Mouse (Mus musculus) kidney, embryonic 14.5 days (tissue): ENCODE results near the gene Kif3a. TPM values are rescaled to one million over a fixed set of nuclear protein-coding genes. Genes with fewer than 3 reads are reported as not detected.

Experiments used
- ATAC-seq: fragments of 200-750 bp; cut with Nextera tagmentation; 2 replicates; pipeline ENCODE4 v1.8.0; 2017; ENCODE audit warnings: moderate number of reproducible peaks, mild to moderate bottlenecking, moderate TSS enrichment, moderate library complexity; ENCODE audit not compliant: low FRiP score, low TSS enrichment
- H3K27ac ChIP-seq: fragments of 300-500 bp; sonication (generic); 2 replicates; pipeline ENCODE4 v1.5.1; 2014; ENCODE audit warnings: low read depth, mild to moderate bottlenecking, low read length, moderate library complexity, mixed read lengths
- H3K27me3 ChIP-seq: fragments of 300-500 bp; sonication (generic); 2 replicates; pipeline ENCODE4 v1.6.1; 2014; ENCODE audit warnings: mild to moderate bottlenecking, low read length; ENCODE audit not compliant: control insufficient read depth, insufficient read depth
- H3K36me3 ChIP-seq: fragments of 300-500 bp; sonication (generic); 2 replicates; pipeline ENCODE4 v1.6.1; 2014; ENCODE audit warnings: low read length, mixed read lengths; ENCODE audit not compliant: control insufficient read depth, insufficient read depth
- H3K4me1 ChIP-seq: fragments of 300-500 bp; sonication (generic); 2 replicates; pipeline ENCODE4 v1.6.1; 2014; ENCODE audit warnings: low read length, mixed read lengths; ENCODE audit not compliant: control insufficient read depth, insufficient read depth
- H3K4me2 ChIP-seq: fragments of 300-500 bp; sonication (generic); replicated peaks from 2 replicates; pipeline ENCODE4 v1.6.1; 2014; ENCODE audit warnings: low read depth, mild to moderate bottlenecking, low read length
- H3K4me3 ChIP-seq: fragments of 300-500 bp; sonication (generic); 2 replicates; pipeline ENCODE4 v1.5.1; 2014; ENCODE audit warnings: mild to moderate bottlenecking, low read length
- H3K9ac ChIP-seq: fragments of 300-500 bp; sonication (generic); 2 replicates; pipeline ENCODE4 v1.6.1; 2014; ENCODE audit warnings: low read depth, mild to moderate bottlenecking, low read length, moderate library complexity
- H3K9me3 ChIP-seq: fragments of 300-500 bp; sonication (generic); 2 replicates; pipeline ENCODE4 v1.6.1; 2016; ENCODE audit warnings: low read length; ENCODE audit not compliant: control insufficient read depth
- WGBS: fragments of 180-500 bp; shearing (Covaris S2); extraction: QIAGEN DNeasy Blood & Tissue Kit; methylation state at CpG from one replicate; pipeline ENCODE4 v1.1.7; 2014; 5-methylcytosine and 5-hydroxymethylcytosine counted together
- polyA plus RNA-seq: library from polyadenylated mRNA; unstranded; fragments of >200 nt; fragmentation: Nextera tagmentation; extraction: Ambion mirVana; gene quantifications from 2 replicates; pipeline ENCODE4 v1.2.1, GENCODE M21; 2014

Kif3a gene
- polyA plus RNA-seq, 1 experiment from 2014 or later = 65.3 TPM

DNA sequence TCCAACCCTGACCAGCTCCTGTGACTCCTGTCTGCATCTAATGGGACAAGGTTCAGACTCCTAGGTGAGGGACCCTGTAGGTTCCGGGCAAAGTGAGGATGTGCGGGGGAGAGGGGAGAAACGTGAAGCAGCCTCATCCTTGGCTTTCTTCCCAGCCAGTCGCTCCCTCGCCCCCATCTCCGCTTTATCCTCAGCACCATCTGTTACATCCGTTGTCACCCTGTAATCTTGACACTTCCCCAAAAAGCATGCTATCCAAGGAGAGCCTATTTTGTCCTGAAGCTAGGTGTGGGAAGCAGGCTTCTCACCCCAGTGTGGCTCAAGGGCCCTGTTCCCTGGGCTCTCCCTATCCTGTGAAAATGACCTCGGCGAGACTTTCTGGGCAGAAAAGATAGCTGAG lies 44.2 kb upstream of the Kif3a start:
- H3K4me1 ChIP-seq = 0 out of 2 replicates have a peak, but pooled peaks cover 4% of the 10 kb centered on the region
- no peak overlapping the region for H3K9ac ChIP-seq
- ATAC-seq = no peak
- no peaks in the 10 kb centered on the region for H3K36me3 ChIP-seq
- no peak overlapping the region for H3K27ac ChIP-seq
- WGBS = 28% methylated on average over 9 of the region's 9 CpGs
- H3K4me2 ChIP-seq = no peak overlapping the region
- no peak overlapping the region for H3K4me3 ChIP-seq
- H3K9me3 ChIP-seq = no peaks in the 10 kb centered on the region
- H3K27me3 ChIP-seq = no peaks in the 10 kb centered on the region

DNA sequence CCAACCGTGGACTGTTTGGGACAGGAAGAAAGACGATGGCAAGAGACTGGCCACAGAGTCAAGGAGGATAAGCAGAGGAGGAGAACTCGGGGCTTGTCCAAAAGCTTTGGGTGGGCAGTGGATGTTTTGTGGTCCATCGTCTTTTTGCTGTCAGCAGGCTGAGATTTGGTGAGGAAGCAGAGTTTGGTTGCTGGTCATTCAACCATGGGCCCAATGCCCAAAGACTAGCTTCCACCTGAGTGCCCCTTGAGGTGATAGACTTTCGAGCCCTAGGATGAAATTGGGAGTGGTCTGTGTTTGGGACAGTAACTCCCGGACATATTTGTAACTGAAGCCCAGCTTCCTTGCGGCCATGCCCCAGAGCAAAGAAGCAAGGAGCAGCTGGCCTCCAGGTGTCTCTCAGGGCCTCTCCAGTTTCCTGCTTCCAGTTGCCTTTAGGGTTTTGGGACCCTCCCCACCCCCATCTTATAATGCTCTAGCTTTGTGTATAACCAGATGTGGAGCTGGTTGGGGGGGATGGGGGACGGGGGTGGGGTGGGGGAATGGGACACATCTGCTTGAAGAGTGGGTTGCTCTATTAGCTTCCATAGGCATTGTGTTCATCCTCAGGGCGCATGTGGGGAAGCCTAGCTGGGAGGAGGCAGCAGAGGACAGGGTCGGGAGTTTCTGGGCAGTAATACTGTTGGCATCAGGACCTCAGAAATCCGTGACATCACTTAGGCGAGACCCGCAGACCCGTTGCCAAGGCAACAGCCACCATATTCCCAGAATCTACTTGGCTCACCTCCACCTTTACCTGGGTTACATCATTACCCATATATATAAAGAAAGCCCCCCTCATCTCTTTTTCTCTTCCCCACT lies 43.4 kb upstream of the Kif3a start:
- Histone ChIP-seq H3K9ac (no peak overlapping the region), H3K36me3 (no peaks in the 10 kb centered on the region), H3K4me2 (no peak overlapping the region), H3K9me3 (no peaks in the 10 kb centered on the region), H3K27ac (no peak overlapping the region), H3K4me3 (no peak overlapping the region), H3K27me3 (no peaks in the 10 kb centered on the region), H3K4me1 (0 out of 2 replicates have a peak, but pooled peaks cover 4% of the 10 kb centered on the region)
- no peak for ATAC-seq
- 67% methylated on average over 14 of the region's 14 CpGs for WGBS

DNA sequence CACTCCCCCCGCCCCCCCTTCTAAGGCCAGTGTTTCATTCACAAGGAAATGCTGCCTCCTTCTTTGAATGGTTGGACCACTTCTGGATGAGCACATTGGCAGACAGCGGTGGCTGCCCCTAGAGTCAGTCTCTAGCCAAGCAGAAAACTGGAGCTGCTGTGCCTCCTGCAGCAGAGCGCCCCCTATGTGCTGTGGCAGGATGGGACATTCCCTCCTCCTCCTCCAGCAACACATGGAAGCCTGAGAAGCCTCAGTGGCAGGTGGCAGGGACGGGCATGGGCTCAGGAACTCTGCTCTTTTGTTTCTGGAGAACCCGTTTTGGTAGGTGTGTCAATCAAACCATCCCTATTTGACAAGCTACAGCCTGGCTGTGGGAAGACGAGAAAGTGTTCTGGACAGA lies 42.3 kb upstream of the Kif3a start:
- WGBS = 77% methylated on average over 6 of the region's 6 CpGs
- no peak overlapping the region for H3K4me3 ChIP-seq
- ATAC-seq = no peak
- 0 out of 2 replicates have a peak, but pooled peaks cover 4% of the 10 kb centered on the region for H3K4me1 ChIP-seq
- H3K9me3 ChIP-seq = no peaks in the 10 kb centered on the region
- no peak overlapping the region for H3K4me2 ChIP-seq
- no peaks in the 10 kb centered on the region for H3K27me3 ChIP-seq
- no peaks in the 10 kb centered on the region for H3K36me3 ChIP-seq
- no peak overlapping the region for H3K27ac ChIP-seq
- no peak overlapping the region for H3K9ac ChIP-seq

DNA sequence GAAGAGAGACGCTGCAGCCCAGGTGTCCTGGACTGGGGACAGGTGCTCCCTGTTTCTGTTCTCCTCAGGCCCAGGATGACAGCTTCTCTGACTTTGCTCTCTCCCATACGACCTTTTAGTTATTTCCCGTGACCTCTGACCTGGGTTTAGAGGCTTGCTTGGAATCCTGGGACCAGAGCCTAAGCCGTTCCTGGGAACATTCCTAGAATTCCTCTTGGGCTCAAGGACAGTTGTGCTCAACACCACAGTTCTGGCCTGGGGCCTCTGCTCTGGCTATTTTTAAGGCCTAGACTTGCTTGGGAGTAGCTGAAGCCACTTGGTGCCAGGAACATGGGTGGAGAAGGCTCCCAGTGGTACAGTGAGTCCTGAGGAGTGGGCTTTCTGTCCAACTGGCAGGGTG lies 41.7 kb upstream of the Kif3a start:
- Histone ChIP-seq H3K27ac (no peak overlapping the region), H3K36me3 (no peaks in the 10 kb centered on the region), H3K4me2 (no peak overlapping the region), H3K4me1 (0 out of 2 replicates have a peak, but pooled peaks cover 4% of the 10 kb centered on the region), H3K9ac (no peak overlapping the region), H3K4me3 (no peak overlapping the region), H3K9me3 (no peaks in the 10 kb centered on the region), H3K27me3 (no peaks in the 10 kb centered on the region)
- ATAC-seq = no peak
- WGBS = 51% methylated on average over 4 of the region's 4 CpGs

DNA sequence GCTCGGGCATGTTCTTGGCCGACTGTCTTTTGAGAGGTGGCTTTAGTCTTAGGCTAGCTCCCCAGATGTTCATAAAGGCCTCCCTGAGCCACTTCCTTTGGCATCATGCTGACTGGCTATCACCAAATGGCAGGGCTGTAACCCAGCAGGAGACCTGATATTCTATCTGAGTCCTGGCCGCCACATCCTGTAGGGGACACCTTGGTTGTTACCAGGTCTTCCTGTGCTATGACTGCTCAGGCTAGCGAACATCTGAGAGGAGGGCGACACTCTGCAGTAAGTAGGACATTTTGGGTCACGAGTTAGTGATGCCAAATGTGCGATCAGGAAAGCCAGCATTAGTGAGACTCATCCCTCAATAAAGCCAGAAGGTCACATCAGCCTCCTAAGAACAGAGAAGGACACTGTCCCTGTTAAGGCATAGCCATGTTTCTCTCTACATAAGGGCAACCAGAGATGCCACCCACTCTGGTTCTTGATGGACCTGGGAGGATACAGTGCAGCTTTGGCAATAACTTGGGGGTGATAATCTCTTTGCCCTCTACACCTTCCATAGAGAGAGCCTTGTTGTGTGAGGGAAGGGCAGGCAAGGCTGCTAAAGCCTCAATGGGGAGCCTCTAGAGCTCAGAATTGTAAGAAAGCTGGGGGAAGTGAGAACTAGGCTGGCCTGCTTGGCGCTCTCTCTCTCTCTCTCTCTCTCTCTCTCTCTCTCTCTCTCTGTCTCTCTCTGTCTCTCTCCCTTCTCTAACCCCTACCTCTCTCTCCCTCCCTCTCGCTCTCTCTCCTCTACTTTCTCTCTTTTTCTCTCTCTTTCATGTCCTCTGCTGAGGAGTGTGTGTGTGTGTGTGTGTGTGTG lies 38.6 kb upstream of the Kif3a start:
- no peak overlapping the region for H3K4me3 ChIP-seq
- H3K9me3 ChIP-seq = no peaks in the 10 kb centered on the region
- ATAC-seq = no peak
- H3K27me3 ChIP-seq = no peaks in the 10 kb centered on the region
- H3K36me3 ChIP-seq = 0 out of 2 replicates have a peak, but pooled peaks cover 2% of the 10 kb centered on the region
- H3K4me1 ChIP-seq = no peaks in the 10 kb centered on the region
- H3K27ac ChIP-seq = no peak overlapping the region
- no peak overlapping the region for H3K9ac ChIP-seq
- H3K4me2 ChIP-seq = no peak overlapping the region
- WGBS = 56% methylated on average over 9 of the region's 9 CpGs

DNA sequence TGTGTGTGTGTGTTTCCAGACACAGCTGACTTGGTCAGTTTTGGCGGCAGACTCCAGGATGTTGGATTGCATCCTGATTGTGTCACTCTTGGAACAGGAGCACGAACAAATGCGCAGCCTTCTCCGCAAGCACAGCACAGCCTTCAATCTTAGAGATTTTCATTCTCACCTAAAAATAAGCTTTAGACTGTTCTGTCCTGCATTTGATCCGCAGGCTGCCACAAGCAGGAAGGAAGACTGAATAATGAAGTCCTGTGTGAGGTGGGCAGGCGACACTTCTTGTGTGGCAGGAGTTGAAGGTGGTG lies 38.0 kb upstream of the Kif3a start:
- WGBS = 58% methylated on average over 6 of the region's 6 CpGs
- Histone ChIP-seq H3K9me3 (no peaks in the 10 kb centered on the region), H3K36me3 (peaks cover 6% of the 10 kb centered on the region), H3K27me3 (no peaks in the 10 kb centered on the region), H3K4me1 (no peaks in the 10 kb centered on the region), H3K4me3 (no peak overlapping the region), H3K27ac (no peak overlapping the region), H3K9ac (no peak overlapping the region), H3K4me2 (no peak overlapping the region)
- ATAC-seq = no peak

DNA sequence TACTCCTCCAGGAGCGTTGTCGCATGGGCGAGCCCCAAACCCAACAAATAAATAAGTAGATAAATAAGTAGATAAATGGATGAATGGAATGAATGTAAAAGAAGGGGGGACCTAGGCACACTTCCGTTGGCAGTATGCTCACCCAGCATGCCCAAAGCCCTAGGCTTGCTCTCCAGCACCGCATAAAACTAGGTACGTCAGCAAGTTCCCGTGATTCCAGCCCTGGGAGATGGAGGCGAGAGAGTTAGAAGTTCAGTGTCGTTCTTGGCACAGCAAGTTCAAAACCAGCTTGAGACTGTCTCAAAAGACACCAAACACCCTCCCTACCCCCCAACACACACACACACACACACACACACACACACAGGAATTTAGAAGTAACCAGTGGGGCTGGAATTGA lies 37.2 kb upstream of the Kif3a start:
- peaks cover 14% of the 10 kb centered on the region for H3K36me3 ChIP-seq
- H3K4me1 ChIP-seq = no peaks in the 10 kb centered on the region
- H3K27me3 ChIP-seq = no peaks in the 10 kb centered on the region
- H3K4me2 ChIP-seq = no peak overlapping the region
- no peak overlapping the region for H3K4me3 ChIP-seq
- no peak for ATAC-seq
- WGBS = 82% methylated on average over 9 of the region's 9 CpGs
- H3K9ac ChIP-seq = no peak overlapping the region
- H3K9me3 ChIP-seq = no peaks in the 10 kb centered on the region
- H3K27ac ChIP-seq = no peak overlapping the region

DNA sequence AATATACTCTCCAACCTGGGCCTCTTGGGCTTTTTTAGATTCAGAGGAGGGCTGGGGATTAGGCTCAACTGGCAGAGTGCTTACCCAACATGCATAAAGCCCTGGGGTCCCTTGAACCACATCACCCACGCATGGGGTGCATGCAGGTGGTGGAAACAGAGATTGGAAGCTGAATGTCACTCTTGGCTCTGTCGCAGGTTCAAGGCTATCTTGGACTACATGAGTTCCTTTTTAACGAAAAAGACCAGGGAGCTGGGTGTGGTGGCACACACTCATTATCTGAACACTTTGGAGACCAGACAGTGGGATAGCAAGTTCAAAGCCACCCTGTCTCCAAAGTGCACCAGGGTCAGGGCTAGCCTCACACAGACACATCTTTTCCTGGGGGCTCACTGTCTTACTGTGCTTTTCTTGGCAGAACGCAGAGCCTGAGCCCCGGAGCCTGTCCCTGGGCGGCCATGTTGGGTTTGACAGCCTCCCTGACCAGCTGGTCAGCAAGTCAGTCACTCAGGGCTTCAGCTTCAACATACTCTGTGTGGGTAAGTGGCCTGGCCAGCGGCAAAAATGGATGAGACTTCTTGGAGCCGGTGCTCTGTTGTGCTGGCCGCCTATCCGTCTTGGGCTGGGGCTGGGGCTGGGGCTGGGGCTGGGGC lies 35.5 kb upstream of the Kif3a start:
- 88% methylated on average over 10 of the region's 10 CpGs for WGBS
- Histone ChIP-seq H3K9ac (no peak overlapping the region), H3K27me3 (no peaks in the 10 kb centered on the region), H3K4me1 (no peaks in the 10 kb centered on the region), H3K4me2 (no peak overlapping the region), H3K27ac (no peak overlapping the region), H3K36me3 (peaks cover 31% of the 10 kb centered on the region), H3K4me3 (no peak overlapping the region), H3K9me3 (no peaks in the 10 kb centered on the region)
- no peak for ATAC-seq
